In genomic region chr6:32193046-32193445, GRCm38 (mm10) we compare ENCODE assay signal across 17 mouse cellular contexts.
A peak's percentile ranks its signal among the peaks of the same experiment; 100 is the strongest.
DNase-seq lines count a peak whose midpoint lies in the region; ATAC-seq lines count a peak whose summit lies in the region.
"Had no signal": no experiment of that assay in that cellular context is flagged by ENCODE, and none has a peak within 500 bp of the region (broad histone marks: within the 10 kb centered on the region; RNA-seq: fewer than 3 reads in every experiment).

No protein-coding gene starts in this region.

- no peak for ATAC-seq in cerebellum, adult (ENCODE audit: insufficient number of reproducible peaks, low FRiP score, low TSS enrichment)
- ATAC-seq: forebrain, postnatal 0 days had no signal

- peak; percentile 57 for DNase-seq in cerebellum, adult 11 months
- DNase-seq in left cerebral cortex, postnatal 4 days: peak; percentile 66
- DNase-seq in left cerebral cortex, adult 18-20 months (ENCODE audit: low spot score in 2 of 2): no peak
- DNase-seq in cerebellum, adult 8-10 months: peak; percentile 53
- DNase-seq in cerebellum, postnatal 25 days: peak; percentile 55 to 78
- no peak for DNase-seq in adipocyte (ENCODE audit: low spot score)
- DNase-seq in right cerebral cortex, postnatal 10 days (ENCODE audit: low spot score in 2 of 2): no peak
- DNase-seq: adrenal gland, postnatal 14 days; forebrain, postnatal 0 days; heart, adult 2 months; kidney, adult 18-20 months; kidney, postnatal 36 days; lung, embryonic 14.5 days; lung, postnatal 14 days; right cerebral cortex, postnatal 14 days; thymus, postnatal 4 days had no signal

- intact Hi-C loops in left cerebral cortex, postnatal 4 days (cut with DNase I): loop anchor here (10.0 kb wide), 1 partner anchor 392 kb away; the partner anchor contains the start of gene Plxna4

Comparison
In these comparisons a context has a peak if more than half of its experiments do, and no peak if none do; other contexts are left out.
1. DNase-seq: peak in cerebellum, adult 11 months (single experiment), left cerebral cortex, postnatal 4 days (single experiment), cerebellum, adult 8-10 months (single experiment) and cerebellum, postnatal 25 days (2 of 2); none in left cerebral cortex, adult 18-20 months (0 of 2), adipocyte (single experiment) and right cerebral cortex, postnatal 10 days (0 of 2).